Mouse (Mus musculus): ENCODE data around the gene Mms19.

DNA sequence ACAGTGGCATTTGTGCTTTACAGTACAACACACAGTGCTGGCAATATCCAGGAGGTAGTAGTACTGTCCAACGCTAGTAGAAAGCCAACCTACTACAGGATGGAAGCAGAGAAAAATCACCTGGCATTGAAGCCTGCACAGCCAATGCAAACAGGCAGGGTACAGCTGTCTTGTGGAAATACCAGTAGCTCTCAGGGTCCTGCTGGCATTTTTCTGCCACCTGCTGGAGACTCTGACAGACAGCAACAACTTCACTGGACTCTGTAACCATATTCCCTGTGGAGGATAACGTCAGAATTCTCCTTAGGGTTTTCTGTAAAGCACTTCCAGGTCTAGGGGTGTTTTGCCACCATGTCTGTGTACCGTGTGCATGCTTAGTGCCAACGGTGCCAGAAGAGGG, 28.7 kb downstream of the Mms19 start:
- TF ChIP-seq CTCF (IDR thresholded peaks at IDR 0.05; ENCODE audit: borderline replicate concordance, control insufficient read depth, extremely low read depth, insufficient read depth, low read length, poor library complexity), result no peak
- TF ChIP-seq POLR2A (IDR thresholded peaks at IDR 0.05; ENCODE audit: control insufficient read depth, extremely low read depth, insufficient read depth, low read length, poor library complexity), result no peak
